Mouse (Mus musculus) G1E (cell line): Measurements from ENCODE around the gene Yrdc. TPM values are rescaled to one million over a fixed set of nuclear protein-coding genes. Genes with fewer than 3 reads are reported as not detected.

Experiments
- ATAC-seq: 2 replicates; pipeline ENCODE4 v1.8.0; 2016; ENCODE audit warnings: mild to moderate bottlenecking; ENCODE audit not compliant: insufficient number of reproducible peaks, poor library complexity, low FRiP score, severe bottlenecking; ENCODE audit errors: extremely low read depth
- DNase-seq: peaks from one replicate; pipeline ENCODE4 v3.0.0; 2012; ENCODE audit warnings: low spot score
- H3K27me3 ChIP-seq: 2 replicates; pipeline ENCODE4 v1.6.1; 2012; ENCODE audit warnings: mild to moderate bottlenecking, low read length, inconsistent platforms; ENCODE audit not compliant: insufficient read depth
- H3K36me3 ChIP-seq: replicated peaks from 2 replicates; pipeline ENCODE3; 2012; ENCODE audit warnings: mild to moderate bottlenecking, inconsistent platforms
- H3K4me1 ChIP-seq: 2 replicates; pipeline ENCODE4 v1.6.1; 2012; ENCODE audit warnings: low read depth, low read length, inconsistent platforms, mixed read lengths; ENCODE audit not compliant: insufficient read depth
- H3K4me3 ChIP-seq: 2 replicates; pipeline ENCODE4 v1.5.1; 2012; ENCODE audit warnings: low read depth, mild to moderate bottlenecking, inconsistent platforms, low read length, moderate library complexity, mixed read lengths
- H3K9me3 ChIP-seq: replicated peaks from 2 replicates; pipeline ENCODE4 v1.6.1; 2012; ENCODE audit warnings: inconsistent platforms
- CTCF ChIP-seq: IDR thresholded peaks from 2 replicates; pipeline ENCODE4 v1.5.1; 2012; ENCODE audit warnings: low read depth, low read length, inconsistent platforms, mixed read lengths
- GATA1 ChIP-seq: IDR thresholded peaks from 2 replicates; pipeline ENCODE4 v1.6.1; 2012; ENCODE audit warnings: borderline replicate concordance, low read length, inconsistent platforms, mixed read lengths
- GATA2 ChIP-seq: IDR thresholded peaks from 2 replicates; pipeline ENCODE4 v1.6.1; 2012; ENCODE audit warnings: low read depth, low read length, inconsistent platforms, borderline replicate concordance
- POLR2AphosphoS5 ChIP-seq: IDR thresholded peaks from 2 replicates; pipeline ENCODE4 v1.6.1; 2012; ENCODE audit warnings: low read depth, low read length, inconsistent platforms; ENCODE audit not compliant: insufficient replicate concordance
- TAL1 ChIP-seq: conservative IDR thresholded peaks from 2 replicates; pipeline ENCODE4 v1.6.1; 2012; ENCODE audit warnings: low read depth, low read length, inconsistent platforms, mixed read lengths
- polyA plus RNA-seq: library from polyadenylated mRNA; stranded (reverse); fragments of >175 nt; gene quantifications from 2 replicates; pipeline ENCODE4 v1.2.3, GENCODE M21; 2012
- total RNA-seq, 2 experiments: library from RNA; stranded (forward) in 1 of 2; stranded (reverse) in 1 of 2; fragments of 200-1000 nt in 1 of 2; fragments of >200 nt in 1 of 2; fragmentation: Nextera tagmentation in 1 of 2; gene quantifications; 2 replicates each; pipeline ENCODE4 v1.2.3; 2014 to 2017

Gene Yrdc
- total and polyA plus RNA-seq, 3 experiments = 14.1 to 47.2 (median 29.2) TPM

GRCm38 (mm10) chr4:124861283-124862188 lies 11.1 kb downstream of the Yrdc start, which contains the start of gene Maneal:
Gene Maneal, minus strand, starts transcription at chr4:124862171.
- Histone ChIP-seq H3K4me3 (peak within 1 kb of the TSS; percentile 4; the same call in 1 of the 2 replicates), H3K9me3 (peaks cover 16% of the 10 kb centered on the region), H3K27me3 (no peaks in the 10 kb centered on the region), H3K4me1 (no peaks in the 10 kb centered on the region), H3K36me3 (peaks cover 24% of the 10 kb centered on the region)
- no peak for ATAC-seq
- no peak for TF ChIP-seq GATA2
- TF ChIP-seq GATA1 = no peak
- TF ChIP-seq POLR2AphosphoS5 = no peak
- no peak for TF ChIP-seq TAL1
- TF ChIP-seq CTCF = no peak
- DNase-seq = no peak

- peaks cover 5% of the 10 kb centered on the region for H3K9me3 ChIP-seq
- ATAC-seq (no peak), DNase-seq (no peak)
- no peaks in the 10 kb centered on the region for H3K4me1 ChIP-seq
- H3K4me3 ChIP-seq = no peak overlapping the region
- H3K36me3 ChIP-seq = no peaks in the 10 kb centered on the region
- TF ChIP-seq GATA2 = no peak
- no peak for TF ChIP-seq GATA1
- no peak for TF ChIP-seq POLR2AphosphoS5
- TF ChIP-seq CTCF = no peak
- no peak for TF ChIP-seq TAL1
- no peaks in the 10 kb centered on the region for H3K27me3 ChIP-seq
Observed at GRCm38 (mm10) chr4:124872719-124873118, 22.2 kb downstream of the Yrdc start.

- no peak within 1 kb of the TSS for H3K4me3 ChIP-seq
- H3K4me1 ChIP-seq = no peaks in the 10 kb centered on the region
- no peak for DNase-seq
- no peak for ATAC-seq
- peaks cover 6% of the 10 kb centered on the region; the same call in 1 of the 2 replicates for H3K27me3 ChIP-seq
- no peaks in the 10 kb centered on the region for H3K9me3 ChIP-seq
- no peak for TF ChIP-seq GATA2
- H3K36me3 ChIP-seq = no peaks in the 10 kb centered on the region
Observed at GRCm38 (mm10) chr4:124880599-124880998, 30.1 kb downstream of the Yrdc start, which contains the start of gene Epha10. Gene Epha10, plus strand, starts transcription at chr4:124880899.

- Histone ChIP-seq H3K4me1 (no peaks in the 10 kb centered on the region), H3K27me3 (peaks cover 9% of the 10 kb centered on the region; the same call in 1 of the 2 replicates), H3K36me3 (no peaks in the 10 kb centered on the region), H3K4me3 (no peak overlapping the region), H3K9me3 (no peaks in the 10 kb centered on the region)
- ATAC-seq (no peak), DNase-seq (no peak)
- no peak for TF ChIP-seq CTCF
- no peak for TF ChIP-seq GATA1
- TF ChIP-seq TAL1 = no peak
- no peak for TF ChIP-seq POLR2AphosphoS5
- TF ChIP-seq GATA2 = no peak
Observed at GRCm38 (mm10) chr4:124881341-124881908, 30.9 kb downstream of the Yrdc start.

GRCm38 (mm10) chr4:124882151-124882729 lies 31.8 kb downstream of the Yrdc start:
- Histone ChIP-seq H3K9me3 (no peaks in the 10 kb centered on the region), H3K36me3 (no peaks in the 10 kb centered on the region), H3K27me3 (peaks cover 9% of the 10 kb centered on the region; the same call in 1 of the 2 replicates), H3K4me3 (no peak overlapping the region), H3K4me1 (no peaks in the 10 kb centered on the region)
- ATAC-seq (no peak), DNase-seq (no peak)
- no peak for TF ChIP-seq CTCF
- no peak for TF ChIP-seq GATA2
- no peak for TF ChIP-seq GATA1
- TF ChIP-seq TAL1 = no peak
- TF ChIP-seq POLR2AphosphoS5 = no peak

- H3K4me1 ChIP-seq = no peaks in the 10 kb centered on the region
- H3K9me3 ChIP-seq = no peaks in the 10 kb centered on the region
- ATAC-seq = no peak
- DNase-seq = no peak
- peaks cover 15% of the 10 kb centered on the region for H3K27me3 ChIP-seq
- TF ChIP-seq GATA1 (no peak), CTCF (no peak), TAL1 (no peak), GATA2 (no peak), POLR2AphosphoS5 (no peak)
- no peaks in the 10 kb centered on the region for H3K36me3 ChIP-seq
- no peak overlapping the region for H3K4me3 ChIP-seq
Observed at GRCm38 (mm10) chr4:124888702-124889101, 38.2 kb downstream of the Yrdc start.
